ENCODE assay signal across 13 mouse cellular contexts in the genomic region with DNA sequence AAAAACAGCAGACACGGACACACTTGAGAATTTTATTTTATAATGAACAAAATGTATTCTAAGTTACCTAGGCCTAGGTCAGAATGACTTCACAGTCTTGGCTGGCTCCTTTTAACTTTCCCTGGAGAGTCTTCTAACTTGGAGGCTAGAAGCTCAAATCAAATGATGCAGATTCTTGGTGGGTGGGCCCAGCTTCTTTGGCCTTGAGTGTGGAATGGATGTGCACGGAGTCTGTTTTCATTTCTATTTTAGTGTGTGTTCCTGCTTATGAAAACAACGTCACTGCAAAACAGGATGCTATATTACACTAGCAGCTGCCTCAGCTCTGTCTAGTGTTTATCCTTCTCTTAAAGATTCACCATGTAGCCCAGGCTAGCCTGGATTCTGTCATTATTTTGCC. TPM values are rescaled to one million over a fixed set of nuclear protein-coding genes. Genes with fewer than 3 reads are reported as not detected.
DNase-seq lines count a peak whose midpoint lies in the region; ATAC-seq and TF ChIP-seq lines count a peak whose summit lies in the region.
"Had no signal": no experiment of that assay in that cellular context is flagged by ENCODE, and none has a peak within 500 bp of the region (broad histone marks: within the 10 kb centered on the region; RNA-seq: fewer than 3 reads in every experiment).

No protein-coding gene starts in this region.

- no peaks in the 10 kb centered on the region for H3K9me3 ChIP-seq in heart, embryonic 14.5 days (ENCODE audit: control insufficient read depth, low read length)
- H3K9me3 ChIP-seq: embryonic facial prominence, embryonic 13.5 days; liver, embryonic 12.5 days had no signal

- H3K27ac ChIP-seq in left cerebral cortex, adult 2 months: peak overlapping the region; percentile 82
- peak overlapping the region; percentile 27 to 88; a peak in 3 of 4 replicates for H3K27ac ChIP-seq in heart, embryonic 14.5 days (replicated peaks in 1 of 2; ENCODE audit: control insufficient read depth in 1 of 2, insufficient read depth in 1 of 2, low read depth in 2 of 2, low read length in 2 of 2)
- H3K27ac ChIP-seq: liver, embryonic 12.5 days had no signal

- no peaks in the 10 kb centered on the region for H3K36me3 ChIP-seq in heart, embryonic 14.5 days (ENCODE audit: control insufficient read depth, insufficient read depth, low read length)
- H3K36me3 ChIP-seq: embryonic facial prominence, embryonic 13.5 days; liver, embryonic 12.5 days had no signal

- no peak for TF ChIP-seq CTCF in left cerebral cortex, adult 2 months (IDR thresholded peaks at IDR 0.05)

- 0 out of 2 replicates have a peak overlapping the region, but pooled peaks have one; percentile 7 for H3K4me2 ChIP-seq in heart, embryonic 14.5 days (ENCODE audit: low read length)
- H3K4me2 ChIP-seq: embryonic facial prominence, embryonic 13.5 days; liver, embryonic 12.5 days had no signal

- peaks cover 51 to 73% of the 10 kb centered on the region in 2 experiments for H3K4me1 ChIP-seq in heart, embryonic 14.5 days (ENCODE audit: control insufficient read depth in 2 of 2, insufficient read depth in 2 of 2, low read length in 2 of 2)

- DNase-seq in gastrocnemius, adult 18-20 months (ENCODE audit: low spot score): peak; percentile 58
- no peak for DNase-seq in gastrocnemius, adult 8-10 months (ENCODE audit: low spot score in 2 of 2)
- DNase-seq in left cerebral cortex, adult 2 months (ENCODE audit: extremely low spot score in 1 of 2, low spot score in 2 of 2): no peak
- DNase-seq in left cerebral cortex, adult 8-10 months (ENCODE audit: low spot score in 2 of 2): no peak
- DNase-seq in kidney, postnatal 14 days: peak; percentile 44
- DNase-seq in embryo, embryonic 10 days (ENCODE audit: low spot score): no peak
- no peak for DNase-seq in spleen, postnatal 10 days (ENCODE audit: low spot score in 2 of 2)
- DNase-seq: cerebellum, postnatal 14 days; thymus, adult 2 months had no signal

- no peak for ATAC-seq in heart, embryonic 14.5 days (ENCODE audit: insufficient number of reproducible peaks, insufficient read depth, low FRiP score, low read depth)
- ATAC-seq: forebrain, embryonic 14.5 days; liver, embryonic 12.5 days had no signal

- intact Hi-C loops in left cerebral cortex, adult 2 months (cut with DNase I): loop anchor here (5.0 kb wide), 1 partner anchor 597 kb away; no protein-coding TSS in a partner anchor

- H3K4me3 ChIP-seq in left cerebral cortex, adult 2 months: no peak overlapping the region
- no peak overlapping the region for H3K4me3 ChIP-seq in heart, embryonic 14.5 days (ENCODE audit: control insufficient read depth in 1 of 2, insufficient read depth in 1 of 2, low read depth in 1 of 2, low read length in 2 of 2)
- H3K4me3 ChIP-seq: embryonic facial prominence, embryonic 13.5 days; liver, embryonic 12.5 days had no signal

- H3K27me3 ChIP-seq in heart, embryonic 14.5 days (ENCODE audit: control insufficient read depth, insufficient read depth, low read length): no peaks in the 10 kb centered on the region
- H3K27me3 ChIP-seq: embryonic facial prominence, embryonic 13.5 days; liver, embryonic 12.5 days had no signal

- H3K9ac ChIP-seq in heart, embryonic 14.5 days (ENCODE audit: low read length): no peak overlapping the region
- H3K9ac ChIP-seq: embryonic facial prominence, embryonic 13.5 days; liver, embryonic 12.5 days had no signal

- 54% methylated on average over 3 of the region's 3 CpGs for WGBS in heart, embryonic 14.5 days

RNA-seq across cellular contexts. Expression of gene Lrrc75a, which starts 12.9 kb away (rescaled TPM):
- total RNA-seq in gastrocnemius, adult 18-20 months (2021): 1 to 10 TPM; 3.2 to 3.5 TPM
- total RNA-seq in gastrocnemius, adult 8-10 months (2022): 1 to 10 TPM; 2.7 to 4.6 (median 3.0) TPM
- 10 to 100 TPM; 20.0 to 24.9 TPM for total RNA-seq in left cerebral cortex, adult 2 months (2021)
- total RNA-seq in left cerebral cortex, adult 8-10 months (2022): 10 to 100 TPM; 18.8 to 21.2 (median 19.8) TPM
- polyA plus RNA-seq in heart, embryonic 14.5 days (2014; fragmentation: Nextera tagmentation; extraction: Ambion mirVana): 19.4 and 21.2 TPM in 2 replicates

RNA-seq across cellular contexts. Expression of gene Mmgt2, which starts 13.1 kb away (rescaled TPM):
- total RNA-seq in gastrocnemius, adult 18-20 months (2021): 1 to 10 TPM; 3.3 to 3.6 TPM
- 1 to 10 TPM; 5.3 to 7.2 (median 6.5) TPM for total RNA-seq in gastrocnemius, adult 8-10 months (2022)
- total RNA-seq in left cerebral cortex, adult 2 months (2021): 10 to 100 TPM; 21.5 to 28.4 TPM
- total RNA-seq in left cerebral cortex, adult 8-10 months (2022): 10 to 100 TPM; 21.5 to 34.3 (median 25.6) TPM
- polyA plus RNA-seq in heart, embryonic 14.5 days (2014; fragmentation: Nextera tagmentation; extraction: Ambion mirVana): 55.9 and 56.7 TPM in 2 replicates

Comparison
In these comparisons a context has a peak if more than half of its experiments do, and no peak if none do; other contexts are left out.
1. DNase-seq: peak in gastrocnemius, adult 18-20 months (single experiment) and kidney, postnatal 14 days (single experiment); none in gastrocnemius, adult 8-10 months (0 of 2), left cerebral cortex, adult 2 months (0 of 2), left cerebral cortex, adult 8-10 months (0 of 2), embryo, embryonic 10 days (single experiment) and spleen, postnatal 10 days (0 of 2).